Mouse (Mus musculus) embryo, embryonic 11 days (tissue): Measurements from ENCODE around the gene Gm3476.
A peak's percentile ranks its signal among the peaks of the same experiment; 100 is the strongest.
"Not testable (repeated sequence)": the region's sequence is repeated elsewhere in the genome, so short reads cannot be mapped to it uniquely, and the experiment has no call there.

Experiments used
- DNase-seq: peaks from one replicate; pipeline ENCODE4 v3.0.0-alpha.2; 2015

Gm3476 gene

DNA sequence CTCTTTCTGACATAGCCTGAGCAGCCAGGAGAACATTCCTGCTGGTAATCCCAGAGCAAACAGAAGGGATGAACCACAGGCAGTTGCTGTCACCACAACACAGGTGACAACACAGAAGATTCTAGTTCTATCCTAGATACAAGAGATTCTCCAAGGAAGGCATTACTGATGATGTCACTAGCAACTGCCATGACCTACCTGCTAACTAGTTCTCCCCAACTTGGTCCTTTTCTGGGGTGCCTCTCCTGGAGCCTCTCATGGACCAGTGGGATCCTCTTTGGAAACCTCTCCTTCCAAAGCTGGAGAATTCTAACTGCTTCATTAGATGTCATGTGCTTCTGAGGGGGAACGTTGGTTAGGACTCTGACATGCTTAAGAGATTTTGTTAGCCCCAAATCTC is at the start of gene Gm3476:
Gene Gm3476, minus strand, starts transcription at position 101 of the 400 bp plus-strand sequence.
- not testable (repeated sequence) for DNase-seq

- not testable (repeated sequence) for DNase-seq
These were observed 37.9 kb upstream of the Gm3476 start for GRCm38 (mm10) chr14:6163538-6163937.

GRCm38 (mm10) chr14:6161085-6161484 is 35.5 kb upstream of the Gm3476 start:
- DNase-seq = not testable (repeated sequence)

DNA sequence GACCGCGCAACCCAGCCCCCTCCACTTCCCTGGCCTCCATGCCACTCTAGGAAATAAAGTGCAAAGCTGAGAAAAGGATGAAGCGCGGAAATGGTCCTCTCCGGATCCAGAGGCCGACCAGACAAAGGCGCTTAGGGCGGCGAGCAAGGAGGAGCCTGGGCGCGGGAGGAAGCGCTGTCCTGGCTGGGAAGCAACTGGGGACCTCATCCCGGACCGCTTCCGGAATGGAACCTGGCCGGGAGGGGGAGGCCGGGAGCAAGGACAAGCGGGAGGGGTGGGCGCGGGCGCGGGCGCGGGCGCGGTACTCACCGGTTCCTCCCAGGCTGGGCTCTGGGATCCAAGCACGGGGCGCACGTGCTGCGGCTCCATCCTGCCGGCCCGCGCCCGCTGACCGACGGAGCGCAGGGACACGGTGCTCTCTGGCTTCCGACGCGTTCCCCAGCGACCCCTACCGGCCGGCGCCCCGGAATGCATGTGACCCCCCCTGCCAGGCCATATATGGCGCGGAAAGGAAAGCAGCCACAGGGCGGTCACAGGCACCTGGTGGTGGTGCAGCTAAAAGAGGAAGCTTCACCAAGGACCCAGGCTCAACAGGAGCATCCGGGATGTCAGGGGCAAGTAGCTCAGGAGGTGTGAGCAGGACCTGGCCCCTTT is 17.2 kb downstream of the Gm3476 start, which contains the start of gene Gm3468:
Gene Gm3468, minus strand, starts transcription at position 394 of the 654 bp plus-strand sequence.
- peak; percentile 78 for DNase-seq

- peak; percentile 10 for DNase-seq
These were observed 18.1 kb downstream of the Gm3476 start for GRCm38 (mm10) chr14:6107500-6107899.

GRCm38 (mm10) chr14:6093842-6094241 is 31.8 kb downstream of the Gm3476 start, which contains the start of gene Gm8206:
Gene Gm8206 (minus strand): TSS chr14:6093942.
- DNase-seq = not testable (repeated sequence)

- not testable (repeated sequence) for DNase-seq
These were observed 67.4 kb downstream of the Gm3476 start, which contains the start of gene Gm6337 for GRCm38 (mm10) chr14:6058167-6058566. Gene Gm6337 (minus strand): TSS chr14:6058267.
